Mouse (Mus musculus) embryonic facial prominence, embryonic 12.5 days (tissue): ENCODE measurements around the gene Slc13a3. TPM values are rescaled to one million over a fixed set of nuclear protein-coding genes. Genes with fewer than 3 reads are reported as not detected.

Experiments
- polyA plus RNA-seq: library from polyadenylated mRNA; unstranded; fragments of >200 nt; fragmentation: Nextera tagmentation; extraction: Ambion mirVana; gene quantifications from 2 replicates; pipeline ENCODE4 v1.2.1, GENCODE M21; 2016

Slc13a3 gene
- polyA plus RNA-seq, 1 experiment from 2014 or later, result 0.10 TPM

Other genes with a start within 250 kb of the Slc13a3 start
- 1.4 and 1.9 TPM in 2 replicates for gene Cdh22, start 238.4 kb downstream of the Slc13a3 start, polyA plus RNA-seq
- 52.8 and 57.0 TPM in 2 replicates for gene Slc35c2, start 185.4 kb downstream of the Slc13a3 start, polyA plus RNA-seq
- gene Elmo2, start 146.8 kb downstream of the Slc13a3 start, polyA plus RNA-seq, result 91.7 TPM in 2 replicates
- gene Zfp663, start 104.5 kb downstream of the Slc13a3 start, polyA plus RNA-seq, result 2.6 and 2.9 TPM in 2 replicates
- 17.0 and 17.1 TPM in 2 replicates for gene Zfp334, start 85.0 kb downstream of the Slc13a3 start, polyA plus RNA-seq
- 0.08 TPM in 2 replicates for gene Ocstamp, start 72.8 kb downstream of the Slc13a3 start, polyA plus RNA-seq
- 54.0 and 54.3 TPM in 2 replicates for gene Trp53rka, start 20.1 kb upstream of the Slc13a3 start, polyA plus RNA-seq
- 10.2 TPM in 2 replicates for gene Slc2a10, start 30.6 kb upstream of the Slc13a3 start, polyA plus RNA-seq
- gene Eya2, start 121.8 kb upstream of the Slc13a3 start, polyA plus RNA-seq, result 22.5 and 23.5 TPM in 2 replicates